Mouse (Mus musculus): ENCODE data around the gene Lingo1. TPM values are rescaled to one million over a fixed set of nuclear protein-coding genes. Genes with fewer than 3 reads are reported as not detected.

Gene Lingo1
- polyA plus RNA-seq, 1 experiment from 2014 or later: 1.0 TPM

DNA sequence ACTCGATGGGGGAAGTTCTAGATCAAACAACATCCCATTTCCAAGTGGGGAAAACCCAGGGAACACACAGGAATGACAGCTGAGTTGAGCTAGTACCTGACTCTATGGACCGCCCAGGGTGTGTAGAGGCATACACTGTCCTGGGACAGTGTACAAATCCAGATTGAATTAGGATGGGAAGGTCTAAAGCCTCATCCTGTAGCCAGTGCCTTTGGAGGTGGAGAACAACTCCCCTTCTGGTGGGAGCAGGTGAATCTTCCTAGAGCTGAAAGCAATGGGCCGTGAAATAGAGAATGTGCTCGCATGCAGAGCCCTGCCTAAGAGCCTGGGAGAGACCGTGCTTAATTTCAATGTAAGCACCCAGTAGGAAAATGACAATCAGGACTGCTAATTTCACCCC, 185.8 kb downstream of the Lingo1 start:
- no peak overlapping the region for H3K4me3 ChIP-seq (ENCODE audit: low read length)
- H3K4me2 ChIP-seq (ENCODE audit: low read depth, low read length): no peak overlapping the region
- WGBS: 79% methylated on average over 5 of the region's 5 CpGs
- no peak overlapping the region for H3K9ac ChIP-seq (ENCODE audit: low read depth, low read length)
- ATAC-seq: no peak
- no peaks in the 10 kb centered on the region for H3K4me1 ChIP-seq (ENCODE audit: control insufficient read depth, insufficient read depth, low read length)
- no peaks in the 10 kb centered on the region for H3K36me3 ChIP-seq (ENCODE audit: control insufficient read depth, insufficient read depth, low read length)
- no peaks in the 10 kb centered on the region for H3K9me3 ChIP-seq (ENCODE audit: control insufficient read depth, low read length)
- 0 out of 2 replicates have a peak, but pooled peaks cover 2% of the 10 kb centered on the region for H3K27me3 ChIP-seq (replicated peaks; ENCODE audit: control insufficient read depth, insufficient read depth, low read length)
- H3K27ac ChIP-seq (ENCODE audit: low read length): no peak overlapping the region

DNA sequence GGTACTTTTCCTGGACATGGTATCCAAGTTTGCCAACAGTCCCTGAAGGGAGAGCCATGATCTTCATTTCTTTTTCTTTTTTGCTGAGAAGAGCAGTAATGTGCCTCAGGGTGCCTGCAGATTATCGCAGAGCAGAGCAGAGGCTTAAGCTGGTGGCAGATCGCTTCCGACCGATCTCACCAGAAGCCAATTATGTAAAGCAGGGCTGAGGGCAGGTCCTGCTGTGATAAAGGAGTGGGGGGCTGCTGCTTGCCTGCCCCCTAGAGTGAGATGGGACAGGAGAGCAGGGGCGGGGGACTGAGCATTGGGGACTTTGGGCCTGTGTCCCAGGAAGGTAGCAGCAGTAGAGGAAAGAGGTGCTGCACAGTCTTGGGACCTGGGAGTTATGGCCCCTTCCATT, 186.8 kb downstream of the Lingo1 start:
- Histone ChIP-seq H3K4me1 (ENCODE audit: control insufficient read depth, insufficient read depth, low read length) (no peaks in the 10 kb centered on the region), H3K4me3 (ENCODE audit: low read length) (no peak overlapping the region), H3K36me3 (ENCODE audit: control insufficient read depth, insufficient read depth, low read length) (no peaks in the 10 kb centered on the region), H3K9me3 (ENCODE audit: control insufficient read depth, low read length) (no peaks in the 10 kb centered on the region), H3K27me3 (replicated peaks; ENCODE audit: control insufficient read depth, insufficient read depth, low read length) (0 out of 2 replicates have a peak, but pooled peaks cover 2% of the 10 kb centered on the region), H3K9ac (ENCODE audit: low read depth, low read length) (no peak overlapping the region; the same call in 1 of the 2 replicates), H3K27ac (ENCODE audit: low read length) (no peak overlapping the region), H3K4me2 (ENCODE audit: low read depth, low read length) (no peak overlapping the region)
- ATAC-seq: no peak
- WGBS: 40% methylated on average over 5 of the region's 5 CpGs

DNA sequence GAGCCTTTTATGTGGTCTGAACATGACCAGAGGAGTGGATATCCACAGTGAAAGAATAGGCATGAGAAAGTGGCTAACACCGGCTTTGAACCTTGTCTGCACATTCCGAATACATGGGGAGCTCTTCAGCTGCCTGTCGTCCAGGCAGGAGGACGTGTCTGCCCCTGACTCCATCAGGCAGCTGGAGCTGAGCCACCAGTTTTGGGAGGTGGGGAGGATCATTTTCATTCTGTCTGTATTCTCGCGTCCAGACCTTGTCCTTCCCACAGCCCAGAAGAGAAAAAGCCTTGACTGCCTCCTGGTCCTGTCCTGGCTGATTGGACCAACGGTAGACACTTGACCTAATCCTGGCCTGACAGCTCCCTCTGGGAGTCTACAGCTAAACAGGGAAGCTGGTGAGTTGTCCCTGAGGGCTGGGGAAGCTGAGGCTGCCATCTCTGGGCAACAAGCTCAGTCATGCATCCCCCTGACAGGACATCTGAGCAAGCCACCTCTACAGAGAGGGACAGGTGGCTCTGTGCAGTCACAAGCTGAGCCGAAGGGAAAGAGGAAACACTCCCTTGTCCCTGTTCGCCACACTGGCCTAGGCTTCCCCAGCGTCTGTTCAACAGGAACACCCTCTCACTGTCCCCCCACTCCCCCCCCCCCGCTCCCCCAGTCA, 187.4 kb downstream of the Lingo1 start:
- WGBS: 35% methylated on average over 11 of the region's 11 CpGs
- Histone ChIP-seq H3K4me3 (ENCODE audit: low read length) (no peak overlapping the region), H3K36me3 (ENCODE audit: control insufficient read depth, insufficient read depth, low read length) (no peaks in the 10 kb centered on the region), H3K4me2 (ENCODE audit: low read depth, low read length) (no peak overlapping the region), H3K9me3 (ENCODE audit: control insufficient read depth, low read length) (no peaks in the 10 kb centered on the region), H3K9ac (ENCODE audit: low read depth, low read length) (no peak overlapping the region), H3K4me1 (ENCODE audit: control insufficient read depth, insufficient read depth, low read length) (no peaks in the 10 kb centered on the region), H3K27me3 (replicated peaks; ENCODE audit: control insufficient read depth, insufficient read depth, low read length) (0 out of 2 replicates have a peak, but pooled peaks cover 2% of the 10 kb centered on the region), H3K27ac (ENCODE audit: low read length) (no peak overlapping the region)
- no peak for ATAC-seq

DNA sequence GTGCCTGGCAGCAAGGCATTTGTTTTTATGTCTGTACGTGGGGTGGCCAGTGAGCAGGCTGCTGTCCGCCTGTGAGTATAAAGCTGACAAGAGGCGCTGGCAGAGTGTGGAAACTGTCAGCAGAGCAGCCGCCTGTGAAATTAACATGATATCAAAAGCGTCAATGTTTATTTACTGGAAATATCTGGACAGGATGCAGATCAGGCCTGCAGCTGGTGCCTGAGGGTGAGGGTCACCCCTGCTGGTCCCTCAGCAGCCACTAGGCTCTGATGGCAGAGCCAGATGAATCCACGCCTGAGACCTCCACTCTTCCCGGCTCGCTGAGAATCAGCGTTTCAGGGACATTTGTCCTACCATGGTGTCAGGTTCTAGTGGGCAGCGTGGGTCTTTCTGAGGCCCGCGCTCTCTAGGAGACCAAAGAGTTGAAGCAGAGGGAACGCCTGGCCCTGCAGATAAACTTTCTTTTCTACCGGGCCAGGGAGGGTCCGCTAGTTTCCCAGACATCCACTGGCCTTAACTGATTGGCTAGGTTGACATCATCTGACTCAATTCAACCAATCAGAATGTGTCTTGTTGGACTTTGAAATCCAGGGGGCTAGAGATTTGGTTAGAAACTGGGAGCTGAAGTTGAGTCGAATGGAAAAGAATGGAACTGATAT, 190.1 kb downstream of the Lingo1 start:
- H3K9ac ChIP-seq (ENCODE audit: low read depth, low read length): no peak overlapping the region
- no peaks in the 10 kb centered on the region for H3K36me3 ChIP-seq (ENCODE audit: control insufficient read depth, insufficient read depth, low read length)
- 0 out of 2 replicates have a peak, but pooled peaks cover 2% of the 10 kb centered on the region for H3K27me3 ChIP-seq (replicated peaks; ENCODE audit: control insufficient read depth, insufficient read depth, low read length)
- H3K4me1 ChIP-seq (ENCODE audit: control insufficient read depth, insufficient read depth, low read length): no peaks in the 10 kb centered on the region
- no peak overlapping the region for H3K27ac ChIP-seq (ENCODE audit: low read length)
- H3K9me3 ChIP-seq (ENCODE audit: control insufficient read depth, low read length): no peaks in the 10 kb centered on the region
- H3K4me2 ChIP-seq (ENCODE audit: low read depth, low read length): no peak overlapping the region
- no peak for ATAC-seq
- WGBS: 55% methylated on average over 16 of the region's 16 CpGs
- H3K4me3 ChIP-seq (ENCODE audit: low read length): no peak overlapping the region

DNA sequence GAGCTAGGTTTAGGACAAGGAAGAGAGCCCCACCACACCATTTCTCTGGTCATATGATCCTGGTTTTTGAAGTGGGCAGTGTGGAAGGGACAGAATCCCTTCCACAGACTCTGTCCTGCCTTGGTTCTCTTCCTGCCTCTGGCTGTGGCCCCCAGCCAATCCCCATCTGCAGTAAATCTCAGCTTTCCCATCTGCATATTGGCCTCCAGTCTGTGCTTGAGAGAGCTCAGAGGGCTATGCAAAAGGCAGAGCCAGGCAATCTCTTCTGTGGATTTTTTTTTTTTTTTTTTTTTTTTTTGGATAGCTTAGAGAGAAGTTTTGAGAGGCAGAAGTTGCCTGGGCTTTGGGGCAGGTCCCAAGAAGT, 190.8 kb downstream of the Lingo1 start:
- Histone ChIP-seq H3K36me3 (ENCODE audit: control insufficient read depth, insufficient read depth, low read length) (no peaks in the 10 kb centered on the region), H3K27ac (ENCODE audit: low read length) (no peak overlapping the region), H3K4me2 (ENCODE audit: low read depth, low read length) (no peak overlapping the region), H3K9ac (ENCODE audit: low read depth, low read length) (no peak overlapping the region), H3K9me3 (ENCODE audit: control insufficient read depth, low read length) (no peaks in the 10 kb centered on the region), H3K27me3 (replicated peaks; ENCODE audit: control insufficient read depth, insufficient read depth, low read length) (0 out of 2 replicates have a peak, but pooled peaks cover 2% of the 10 kb centered on the region), H3K4me1 (ENCODE audit: control insufficient read depth, insufficient read depth, low read length) (no peaks in the 10 kb centered on the region), H3K4me3 (ENCODE audit: low read length) (no peak overlapping the region)
- no peak for ATAC-seq

DNA sequence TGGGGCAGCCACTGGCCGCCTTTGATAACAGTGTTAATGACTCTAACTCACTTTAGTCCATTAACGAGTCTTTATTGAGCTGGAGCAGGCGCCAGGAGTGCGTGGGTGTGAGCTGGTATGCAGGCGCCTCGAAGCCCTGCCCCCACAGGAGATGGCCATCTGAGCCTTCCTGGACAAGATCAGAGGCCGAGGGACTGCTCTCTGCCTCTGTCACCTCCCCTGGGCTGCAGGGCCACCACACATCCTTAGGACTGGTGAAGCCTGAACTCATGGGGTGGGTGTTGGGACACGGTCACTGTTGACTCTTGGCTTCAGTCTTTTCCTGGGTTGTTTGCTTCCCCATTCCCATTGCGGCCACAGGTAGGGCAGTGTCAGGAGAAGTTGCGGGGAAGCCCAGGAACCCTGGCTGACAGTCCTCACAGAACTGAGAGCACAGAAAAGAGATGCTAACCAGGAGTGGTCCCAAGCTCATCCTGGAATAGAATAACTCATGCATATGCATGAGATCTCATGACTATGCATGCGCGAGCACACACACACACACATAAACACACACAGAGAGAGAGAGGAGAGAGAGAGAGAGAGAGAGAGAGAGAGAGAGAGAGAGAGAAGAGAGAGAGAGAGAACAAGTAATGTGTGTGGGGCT, 191.3 kb downstream of the Lingo1 start:
- Histone ChIP-seq H3K4me1 (ENCODE audit: control insufficient read depth, insufficient read depth, low read length) (no peaks in the 10 kb centered on the region), H3K36me3 (ENCODE audit: control insufficient read depth, insufficient read depth, low read length) (no peaks in the 10 kb centered on the region), H3K9me3 (ENCODE audit: control insufficient read depth, low read length) (no peaks in the 10 kb centered on the region), H3K9ac (ENCODE audit: low read depth, low read length) (no peak overlapping the region), H3K27me3 (replicated peaks; ENCODE audit: control insufficient read depth, insufficient read depth, low read length) (0 out of 2 replicates have a peak, but pooled peaks cover 2% of the 10 kb centered on the region), H3K27ac (ENCODE audit: low read length) (no peak overlapping the region), H3K4me2 (ENCODE audit: low read depth, low read length) (no peak overlapping the region), H3K4me3 (ENCODE audit: low read length) (no peak overlapping the region)
- ATAC-seq: no peak
- 32% methylated on average over 12 of the region's 12 CpGs for WGBS

DNA sequence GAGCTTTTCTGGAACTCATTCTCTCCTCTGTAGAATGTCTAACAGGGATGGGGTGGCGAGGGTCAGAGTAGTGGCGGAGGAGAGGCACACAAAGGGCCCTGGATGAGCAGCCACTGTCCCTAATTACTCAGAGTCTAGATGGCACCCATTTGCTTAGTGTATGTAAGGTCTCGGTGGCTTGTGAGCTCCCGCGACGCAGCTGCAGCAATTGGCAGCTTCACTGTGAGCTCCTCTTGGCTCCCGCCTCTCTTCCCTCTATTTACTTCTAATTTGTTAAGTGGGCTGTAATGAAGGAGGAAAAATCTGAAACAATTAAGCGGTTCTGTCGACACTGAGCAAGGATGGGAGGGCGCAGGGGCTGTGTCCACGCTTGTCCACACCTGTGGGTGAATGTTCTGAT, 195.6 kb downstream of the Lingo1 start:
- H3K9ac ChIP-seq (ENCODE audit: low read depth, low read length): no peak overlapping the region

DNA sequence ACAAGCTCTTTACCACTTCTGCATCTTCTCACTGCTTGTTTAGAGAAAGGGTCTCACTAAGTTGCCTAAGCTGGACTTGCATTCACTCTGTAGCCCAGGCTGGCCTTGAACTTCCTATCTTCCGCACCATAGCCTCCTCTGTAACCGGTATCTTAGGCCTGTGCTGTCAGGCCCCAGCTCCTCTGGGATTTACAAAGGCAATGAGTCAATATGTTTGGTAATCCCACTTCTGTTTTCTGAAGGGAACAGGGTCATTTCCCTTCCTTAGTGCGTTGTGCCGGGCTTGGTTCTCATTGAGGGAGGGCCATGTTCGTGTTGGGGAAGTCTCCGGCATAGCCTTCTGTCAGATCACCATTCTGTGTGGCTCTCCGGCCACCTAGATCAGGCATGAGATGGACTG, 203.6 kb downstream of the Lingo1 start:
- ATAC-seq: no peak
- 87% methylated on average over 7 of the region's 7 CpGs for WGBS
- H3K4me2 ChIP-seq (ENCODE audit: low read depth, low read length): no peak overlapping the region
- no peak overlapping the region for H3K4me3 ChIP-seq (ENCODE audit: low read length)
- no peaks in the 10 kb centered on the region for H3K4me1 ChIP-seq (ENCODE audit: control insufficient read depth, insufficient read depth, low read length)
- no peaks in the 10 kb centered on the region for H3K36me3 ChIP-seq (ENCODE audit: control insufficient read depth, insufficient read depth, low read length)
- no peaks in the 10 kb centered on the region for H3K27me3 ChIP-seq (replicated peaks; ENCODE audit: control insufficient read depth, insufficient read depth, low read length)
- H3K9me3 ChIP-seq (ENCODE audit: control insufficient read depth, low read length): no peaks in the 10 kb centered on the region
- no peak overlapping the region for H3K9ac ChIP-seq (ENCODE audit: low read depth, low read length)
- no peak overlapping the region for H3K27ac ChIP-seq (ENCODE audit: low read length)

More for the DNA sequence above, 195.6 kb downstream of the Lingo1 start:
- Histone ChIP-seq H3K27me3 (replicated peaks; ENCODE audit: control insufficient read depth, insufficient read depth, low read length) (no peaks in the 10 kb centered on the region), H3K4me2 (ENCODE audit: low read depth, low read length) (no peak overlapping the region), H3K9me3 (ENCODE audit: control insufficient read depth, low read length) (no peaks in the 10 kb centered on the region), H3K36me3 (ENCODE audit: control insufficient read depth, insufficient read depth, low read length) (no peaks in the 10 kb centered on the region), H3K27ac (ENCODE audit: low read length) (no peak overlapping the region), H3K4me1 (ENCODE audit: control insufficient read depth, insufficient read depth, low read length) (no peaks in the 10 kb centered on the region), H3K4me3 (ENCODE audit: low read length) (no peak overlapping the region)
- 55% methylated on average over 11 of the region's 11 CpGs for whole genome bisulfite sequencing
- no peak for ATAC-seq

DNA sequence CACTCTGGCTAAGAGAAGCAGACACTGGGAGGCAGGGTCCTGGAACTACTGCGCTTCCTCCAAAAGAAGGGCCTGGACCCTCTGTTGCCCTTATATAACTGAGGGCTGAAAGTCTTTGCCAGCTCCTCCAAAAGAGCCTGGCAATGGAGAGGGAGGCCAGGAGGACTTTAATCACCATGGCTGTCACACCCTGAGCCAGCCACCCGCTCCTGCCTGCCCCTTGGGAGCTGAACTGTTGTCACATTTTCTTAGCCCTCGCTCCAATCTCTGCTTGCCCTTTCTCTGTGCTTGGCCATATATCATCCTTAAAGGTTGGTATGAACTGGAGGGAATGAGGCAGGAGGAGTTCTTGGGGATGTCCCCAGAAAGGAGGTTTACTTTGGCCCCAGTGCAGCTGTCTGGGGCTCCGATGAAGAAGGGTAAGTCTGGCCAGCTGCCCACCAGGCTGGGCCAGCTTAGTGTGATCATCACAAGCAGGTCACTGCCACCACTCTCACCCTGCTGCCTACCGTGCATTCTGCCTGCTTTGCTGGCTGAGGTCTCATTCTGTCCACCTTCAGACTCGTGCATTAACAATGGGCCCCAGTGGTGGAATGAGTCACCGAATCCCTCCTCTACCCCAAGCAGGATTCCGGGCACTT, 204.9 kb downstream of the Lingo1 start:
- Histone ChIP-seq H3K36me3 (ENCODE audit: control insufficient read depth, insufficient read depth, low read length) (no peaks in the 10 kb centered on the region), H3K9ac (ENCODE audit: low read depth, low read length) (no peak overlapping the region), H3K4me2 (ENCODE audit: low read depth, low read length) (no peak overlapping the region), H3K4me3 (ENCODE audit: low read length) (no peak overlapping the region), H3K27me3 (replicated peaks; ENCODE audit: control insufficient read depth, insufficient read depth, low read length) (no peaks in the 10 kb centered on the region), H3K27ac (ENCODE audit: low read length) (no peak overlapping the region), H3K9me3 (ENCODE audit: control insufficient read depth, low read length) (no peaks in the 10 kb centered on the region), H3K4me1 (ENCODE audit: control insufficient read depth, insufficient read depth, low read length) (no peaks in the 10 kb centered on the region)
- no peak for ATAC-seq
- 77% methylated on average over 8 of the region's 8 CpGs for WGBS

All from intestine, embryonic 16.5 days (tissue).